Mouse (Mus musculus) myocyte (in vitro differentiated cells): Measurements from ENCODE around the gene Gm9732.
"Not testable (repeated sequence)": the region's sequence is repeated elsewhere in the genome, so short reads cannot be mapped to it uniquely, and the experiment has no call there.

Source experiments
- MAX ChIP-seq: IDR thresholded peaks from one replicate; pipeline ENCODE4 v1.6.1; 2011; ENCODE audit warnings: low read depth, mild to moderate bottlenecking, control low read depth
- POLR2AphosphoS2 ChIP-seq: IDR thresholded peaks from one replicate; pipeline ENCODE4 v1.6.1; 2011; ENCODE audit warnings: low read depth, control low read depth; ENCODE audit not compliant: insufficient read length
- SRF ChIP-seq: IDR thresholded peaks from one replicate; pipeline ENCODE4 v1.6.1; 2011; ENCODE audit warnings: low read depth; ENCODE audit not compliant: control insufficient read depth, insufficient read length
- TCF12 ChIP-seq: IDR thresholded peaks from one replicate; pipeline ENCODE4 v1.6.1; 2011; ENCODE audit warnings: mild to moderate bottlenecking, control low read depth; ENCODE audit not compliant: poor library complexity, insufficient read depth, severe bottlenecking
- USF1 ChIP-seq: IDR thresholded peaks from one replicate; pipeline ENCODE4 v1.6.1; 2011; ENCODE audit warnings: low read depth, mild to moderate bottlenecking, control low read depth, moderate library complexity

DNA sequence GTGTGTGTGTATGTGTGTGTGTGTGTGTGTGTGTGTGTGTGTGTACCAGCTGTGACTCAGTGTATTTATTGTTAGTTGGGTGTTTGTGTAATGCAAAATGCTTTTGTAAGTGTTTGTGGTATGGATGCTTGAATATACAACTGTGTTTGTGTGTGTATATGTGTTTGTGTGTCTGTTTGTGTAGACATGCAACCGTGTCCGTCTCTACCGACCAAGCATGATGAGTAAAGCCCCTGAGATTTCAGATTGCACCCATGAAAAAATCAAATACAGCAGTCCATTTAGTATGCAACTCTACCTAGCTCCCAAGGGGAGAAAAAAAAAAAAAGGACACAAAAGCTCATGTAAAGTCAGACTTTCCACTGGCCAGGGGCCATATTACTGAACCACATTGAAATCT is 11.4 kb upstream of the Gm9732 start:
- TF ChIP-seq MAX, SRF, USF1, TCF12, POLR2AphosphoS2: not testable (repeated sequence)
